Mouse (Mus musculus) heart, adult 9 months (tissue): ENCODE measurements around the gene Olfr498.

Source experiments
- DNase-seq, 2 experiments: peaks; one replicate each; pipeline ENCODE4 v3.0.0; 2022; ENCODE audit warnings: low spot score in 2 of 2

Olfr498 gene

DNA sequence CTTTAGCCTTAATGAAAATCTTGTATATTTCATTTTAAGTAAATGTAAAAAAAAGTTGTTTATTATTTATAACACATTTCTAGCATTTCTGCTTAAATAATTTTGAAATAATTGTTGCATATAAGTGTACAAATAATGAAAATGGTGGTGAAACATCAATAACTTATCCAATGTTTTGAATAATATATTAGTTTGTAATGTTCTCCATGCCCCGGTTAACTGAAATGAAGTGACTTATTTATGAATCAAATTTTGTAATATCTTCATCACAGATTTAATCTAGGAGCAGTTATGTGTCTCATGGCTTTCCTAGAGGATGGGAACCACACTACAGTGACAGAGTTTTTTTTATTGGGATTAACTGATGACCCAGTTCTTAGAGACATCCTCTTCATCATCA, at the start of gene Olfr498:
Olfr498 (plus strand) TSS at position 301 of the 400 bp plus-strand sequence.
- DNase-seq = no peak

GRCm38 (mm10) chr7:108420121-108420520, 45.0 kb upstream of the Olfr498 start, which contains the start of gene Olfr497:
Gene Olfr497, plus strand, starts transcription at chr7:108420421.
- no peak for DNase-seq
